Mouse (Mus musculus) forebrain, embryonic 13.5 days (tissue): ENCODE results near the gene Efcab12. TPM values are rescaled to one million over a fixed set of nuclear protein-coding genes. Genes with fewer than 3 reads are reported as not detected.
"Not testable (repeated sequence)": the region's sequence is repeated elsewhere in the genome, so short reads cannot be mapped to it uniquely, and the experiment has no call there.

ENCODE experiments used
- ATAC-seq: fragments of 200-750 bp; cut with Nextera tagmentation; 2 replicates; pipeline ENCODE4 v1.8.0; 2017
- H3K27ac ChIP-seq: fragments of 300-500 bp; sonication (generic); 2 replicates; pipeline ENCODE4 v1.5.1; 2015; ENCODE audit warnings: inconsistent platforms, mild to moderate bottlenecking, moderate library complexity
- H3K27me3 ChIP-seq: fragments of 300-500 bp; sonication (generic); 2 replicates; pipeline ENCODE4 v1.6.1; 2015; ENCODE audit warnings: mild to moderate bottlenecking, inconsistent platforms
- H3K36me3 ChIP-seq: fragments of 300-500 bp; sonication (generic); 2 replicates; pipeline ENCODE4 v1.6.1; 2015; ENCODE audit warnings: mild to moderate bottlenecking, inconsistent platforms; ENCODE audit not compliant: poor library complexity, severe bottlenecking
- H3K4me1 ChIP-seq: fragments of 300-500 bp; sonication (generic); 2 replicates; pipeline ENCODE4 v1.6.1; 2015; ENCODE audit warnings: inconsistent platforms
- H3K4me2 ChIP-seq: fragments of 300-500 bp; sonication (generic); 2 replicates; pipeline ENCODE4 v1.6.1; 2015; ENCODE audit warnings: inconsistent platforms, mild to moderate bottlenecking, moderate library complexity
- H3K4me3 ChIP-seq: fragments of 300-500 bp; sonication (generic); 2 replicates; pipeline ENCODE4 v1.5.1; 2015; ENCODE audit warnings: mild to moderate bottlenecking, inconsistent platforms
- H3K9ac ChIP-seq: fragments of 300-500 bp; sonication (generic); 2 replicates; pipeline ENCODE4 v1.6.1; 2015; ENCODE audit warnings: mild to moderate bottlenecking, inconsistent platforms
- H3K9me3 ChIP-seq: fragments of 300-500 bp; sonication (generic); replicated peaks from 2 replicates; pipeline ENCODE4 v1.6.1; 2016; ENCODE audit warnings: inconsistent platforms
- WGBS: fragments of 180-500 bp; shearing (Covaris S2); methylation state at CpG from one replicate; pipeline ENCODE4 v1.1.7; 2015; 5-methylcytosine and 5-hydroxymethylcytosine counted together
- polyA plus RNA-seq: library from polyadenylated mRNA; unstranded; fragments of >200 nt; fragmentation: Nextera tagmentation; extraction: Ambion mirVana; gene quantifications from 2 replicates; pipeline ENCODE4 v1.2.1, GENCODE M21; 2015

The Efcab12 gene
- polyA plus RNA-seq, 1 experiment from 2014 or later = 1.9 TPM

DNA sequence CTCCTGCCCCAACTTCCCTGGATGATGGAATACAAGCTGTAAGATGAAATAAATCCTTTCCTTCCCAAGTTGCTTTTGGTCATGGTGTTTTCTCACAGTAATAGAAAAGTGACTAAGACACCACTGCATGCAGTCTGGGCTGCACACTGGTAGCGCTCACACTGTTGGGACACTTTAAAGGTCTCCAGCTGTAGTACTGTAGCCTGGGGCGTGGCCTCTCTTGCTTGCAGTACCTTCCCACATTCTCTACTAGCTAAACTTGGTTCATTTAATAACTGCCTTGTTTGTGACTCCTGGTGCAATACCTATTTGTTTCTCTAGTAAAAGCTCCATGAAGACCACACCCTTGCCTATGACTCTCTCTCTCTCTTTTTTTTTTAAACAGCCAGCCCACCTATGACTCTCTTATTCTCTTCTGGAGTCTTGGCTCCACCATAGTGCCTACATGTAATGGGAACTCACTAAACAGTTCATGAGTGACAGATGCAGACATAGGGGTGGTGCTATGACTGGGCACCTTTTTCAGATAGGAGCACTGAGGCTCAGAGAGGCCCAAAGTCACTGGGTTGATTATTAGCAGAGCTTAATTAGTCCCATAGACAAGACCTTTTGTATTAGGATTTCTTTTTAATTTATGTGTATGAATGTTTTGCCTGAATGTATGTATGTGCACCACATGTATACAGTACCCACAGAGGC is 5.9 kb downstream of the Efcab12 start:
- no peak overlapping the region for H3K4me2 ChIP-seq
- H3K9me3 ChIP-seq = no peaks in the 10 kb centered on the region
- no peak overlapping the region for H3K9ac ChIP-seq
- ATAC-seq = no peak
- H3K4me1 ChIP-seq = no peaks in the 10 kb centered on the region
- no peaks in the 10 kb centered on the region for H3K36me3 ChIP-seq
- no peak overlapping the region for H3K4me3 ChIP-seq
- no peak overlapping the region for H3K27ac ChIP-seq
- H3K27me3 ChIP-seq = no peaks in the 10 kb centered on the region
- WGBS = 89% methylated on average over 2 of the region's 2 CpGs

GRCm38 (mm10) chr6:115830779-115831601 is 7.2 kb downstream of the Efcab12 start:
- H3K4me1 ChIP-seq = no peaks in the 10 kb centered on the region
- H3K4me2 ChIP-seq = no peak overlapping the region
- no peak overlapping the region for H3K4me3 ChIP-seq
- H3K27me3 ChIP-seq = no peaks in the 10 kb centered on the region
- ATAC-seq = no peak
- H3K9ac ChIP-seq = no peak overlapping the region
- no peaks in the 10 kb centered on the region for H3K9me3 ChIP-seq
- H3K27ac ChIP-seq = no peak overlapping the region
- WGBS = 88% methylated on average over 6 of the region's 6 CpGs
- H3K36me3 ChIP-seq = no peaks in the 10 kb centered on the region

DNA sequence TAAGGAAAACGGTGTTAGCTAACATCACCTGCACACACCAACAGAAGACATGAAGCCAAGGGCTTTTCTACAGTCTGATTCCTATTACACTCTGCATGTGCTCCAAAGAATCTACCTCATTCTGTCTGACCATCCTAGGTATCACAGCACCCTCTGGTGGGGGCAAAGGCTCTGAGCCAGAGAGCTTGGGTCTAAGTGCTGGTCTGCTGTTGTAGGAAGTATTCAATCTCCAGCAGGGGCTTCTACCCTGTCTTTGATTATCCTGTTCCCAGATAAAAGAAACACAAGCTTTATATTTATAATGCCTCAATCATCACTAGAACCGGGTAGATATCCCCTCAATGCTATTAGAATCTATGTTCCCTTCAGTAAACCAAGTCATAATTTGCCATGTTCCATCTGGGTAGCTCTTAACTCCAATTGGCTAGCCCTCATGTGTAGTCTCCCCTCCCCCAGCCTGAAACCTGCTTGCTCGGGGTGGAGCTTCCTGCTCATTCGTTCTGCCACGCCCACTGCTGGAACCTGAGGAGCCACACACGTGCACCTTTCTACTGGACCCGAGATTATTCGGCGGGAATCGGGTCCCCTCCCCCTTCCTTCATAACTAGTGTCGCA is 14.3 kb downstream of the Efcab12 start:
- 3% methylated on average over 6 of the region's 11 CpGs for WGBS
- H3K9ac ChIP-seq, H3K9me3 ChIP-seq, H3K27me3 ChIP-seq, H3K36me3 ChIP-seq, H3K27ac ChIP-seq, H3K4me1 ChIP-seq: not testable (repeated sequence)
- ATAC-seq = peak; percentile 83
- H3K4me2 ChIP-seq = peak overlapping the region; percentile 38
- peak overlapping the region; percentile 17 for H3K4me3 ChIP-seq

- Histone ChIP-seq H3K27ac (no peak overlapping the region), H3K9me3 (no peaks in the 10 kb centered on the region), H3K9ac (no peak overlapping the region), H3K4me1 (no peaks in the 10 kb centered on the region; the same call in 1 of the 2 replicates), H3K27me3 (no peaks in the 10 kb centered on the region), H3K4me2 (no peak overlapping the region), H3K36me3 (no peaks in the 10 kb centered on the region), H3K4me3 (no peak overlapping the region)
- WGBS = 88% methylated on average over 8 of the region's 8 CpGs
- no peak for ATAC-seq
These were observed 16.8 kb downstream of the Efcab12 start for GRCm38 (mm10) chr6:115821216-115821993.

DNA sequence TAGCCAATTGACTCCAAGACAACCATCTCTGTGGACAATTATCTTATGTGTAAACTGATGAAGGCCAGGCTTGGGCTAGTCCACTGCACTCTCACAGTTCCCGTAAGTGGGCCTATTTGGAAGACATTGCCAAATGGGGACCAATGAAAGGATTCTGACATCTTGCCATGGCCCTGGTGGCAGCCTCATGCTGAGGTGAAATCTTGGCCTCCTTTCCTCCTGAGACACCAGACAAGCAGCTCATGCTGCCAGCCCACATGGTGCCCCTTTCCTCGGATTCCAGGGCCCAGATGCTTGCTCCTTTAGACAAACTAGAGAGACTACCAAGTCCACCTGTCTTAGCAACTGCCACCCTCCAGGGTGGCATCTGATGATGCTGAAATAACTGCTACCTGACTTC is 20.1 kb downstream of the Efcab12 start:
- no peak for ATAC-seq
- no peak overlapping the region for H3K4me3 ChIP-seq
- WGBS = 72% methylated on average over 2 of the region's 2 CpGs
- no peaks in the 10 kb centered on the region for H3K4me1 ChIP-seq
- H3K27ac ChIP-seq = no peak overlapping the region
- no peaks in the 10 kb centered on the region for H3K27me3 ChIP-seq
- no peak overlapping the region for H3K4me2 ChIP-seq
- no peaks in the 10 kb centered on the region for H3K36me3 ChIP-seq
- no peaks in the 10 kb centered on the region for H3K9me3 ChIP-seq
- H3K9ac ChIP-seq = no peak overlapping the region

DNA sequence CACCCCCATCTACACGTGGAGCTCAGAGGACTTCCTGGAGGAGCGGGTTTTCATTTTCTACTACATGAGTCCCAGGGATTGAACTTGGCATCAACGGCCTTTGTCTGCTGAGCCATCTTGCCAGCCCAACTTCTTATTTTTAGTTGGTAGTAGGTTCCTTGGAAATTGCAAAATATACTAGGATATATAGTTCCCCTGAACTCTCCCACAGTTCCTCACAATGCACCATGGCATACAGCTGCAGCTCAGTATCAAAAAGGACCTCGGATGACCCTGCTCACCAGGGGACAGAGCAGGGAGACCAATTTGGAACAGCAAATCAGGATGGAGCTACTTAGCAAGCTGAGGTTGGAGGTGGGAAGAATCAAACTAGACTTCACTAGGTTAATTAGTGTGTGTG is 23.2 kb downstream of the Efcab12 start:
- WGBS = 84% methylated on average over 4 of the region's 4 CpGs

DNA sequence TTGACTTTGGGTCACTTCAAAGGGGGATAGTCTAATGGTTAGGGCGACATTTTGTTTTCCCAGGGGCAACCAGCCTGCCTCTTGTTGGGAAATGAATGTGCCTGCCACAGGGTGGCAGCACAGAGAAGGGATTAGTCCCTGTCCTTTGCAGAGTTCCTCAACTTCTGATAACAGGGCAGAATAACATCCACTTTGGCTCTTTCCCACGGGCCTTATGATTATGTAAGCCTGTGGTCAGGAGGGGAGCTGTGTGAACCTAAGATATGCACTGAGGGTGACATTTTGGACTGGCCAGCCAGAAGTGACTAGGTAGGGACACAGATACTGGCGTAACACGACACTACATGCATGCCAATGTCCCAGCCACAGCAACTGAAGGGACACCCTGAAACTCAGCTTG is 24.1 kb downstream of the Efcab12 start:
- Histone ChIP-seq H3K27me3 (no peaks in the 10 kb centered on the region), H3K27ac (no peak overlapping the region), H3K4me3 (no peak overlapping the region), H3K9me3 (no peaks in the 10 kb centered on the region), H3K4me2 (no peak overlapping the region), H3K4me1 (no peaks in the 10 kb centered on the region), H3K36me3 (no peaks in the 10 kb centered on the region), H3K9ac (no peak overlapping the region)
- WGBS = 40% methylated on average over 4 of the region's 4 CpGs
- ATAC-seq = 0 out of 2 replicates have a peak, but pooled peaks have one; percentile 33

More for the DNA sequence above, 23.2 kb downstream of the Efcab12 start:
- ATAC-seq = no peak
- H3K4me1 ChIP-seq = no peaks in the 10 kb centered on the region
- H3K9me3 ChIP-seq = no peaks in the 10 kb centered on the region
- no peak overlapping the region for H3K4me3 ChIP-seq
- no peak overlapping the region for H3K4me2 ChIP-seq
- no peak overlapping the region for H3K27ac ChIP-seq
- no peak overlapping the region for H3K9ac ChIP-seq
- H3K27me3 ChIP-seq = no peaks in the 10 kb centered on the region
- H3K36me3 ChIP-seq = no peaks in the 10 kb centered on the region

DNA sequence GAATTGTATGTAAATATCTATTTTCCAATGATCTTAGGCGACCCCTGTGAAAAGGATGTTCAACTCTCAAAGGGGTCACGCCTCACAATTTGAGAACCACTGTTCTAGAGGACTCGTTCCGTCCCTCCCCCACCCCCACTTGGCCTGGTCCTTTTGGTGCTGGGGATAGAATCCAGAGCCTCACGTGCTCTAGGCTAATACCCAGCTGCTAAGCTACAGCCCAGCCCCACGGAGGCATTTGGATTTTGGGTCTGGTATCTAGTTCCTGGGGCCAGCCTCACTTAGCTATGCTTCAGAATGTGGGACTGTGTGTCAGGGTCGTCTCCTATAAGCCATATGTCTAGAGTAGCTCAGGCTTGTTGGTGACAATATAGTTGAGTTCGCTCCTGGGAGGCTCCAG is 26.6 kb downstream of the Efcab12 start:
- no peaks in the 10 kb centered on the region for H3K9me3 ChIP-seq
- no peak overlapping the region for H3K27ac ChIP-seq
- no peaks in the 10 kb centered on the region for H3K27me3 ChIP-seq
- no peak overlapping the region for H3K9ac ChIP-seq
- H3K4me1 ChIP-seq = peaks cover 13% of the 10 kb centered on the region
- peaks cover 8% of the 10 kb centered on the region for H3K36me3 ChIP-seq
- no peak overlapping the region for H3K4me2 ChIP-seq
- no peak for ATAC-seq
- H3K4me3 ChIP-seq = no peak overlapping the region
- WGBS = 77% methylated on average over 8 of the region's 8 CpGs

GRCm38 (mm10) chr6:115808488-115809231 is 29.6 kb downstream of the Efcab12 start, which contains the start of gene Rpl32:
Rpl32 (minus strand) TSS chr6:115808747.
- Histone ChIP-seq H3K4me2 (peak within 1 kb of the TSS; percentile 75), H3K4me3 (peak within 1 kb of the TSS; percentile 97), H3K9me3 (no peaks in the 10 kb centered on the region), H3K4me1 (peaks cover 27% of the 10 kb centered on the region), H3K27me3 (no peaks in the 10 kb centered on the region), H3K9ac (peak within 1 kb of the TSS; percentile 99), H3K36me3 (peaks cover 37% of the 10 kb centered on the region), H3K27ac (peak within 1 kb of the TSS; percentile 97)
- WGBS = under 1% methylated on average over 43 of the region's 47 CpGs
- peak; percentile 92 for ATAC-seq

DNA sequence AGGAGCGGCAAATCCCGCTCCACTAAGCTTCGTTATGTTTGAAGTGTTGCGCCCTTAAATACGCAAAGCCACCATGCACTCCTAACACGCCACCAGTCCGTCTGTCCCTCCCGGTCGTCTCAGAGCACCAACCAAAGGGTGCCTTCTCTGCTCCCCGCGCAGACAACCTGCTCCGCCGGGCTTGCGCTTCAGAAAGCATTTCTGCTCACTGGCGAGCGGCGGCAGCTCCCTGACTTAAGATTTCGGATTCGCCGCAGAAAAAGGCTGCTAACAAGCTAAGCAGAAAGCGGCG is 30.1 kb downstream of the Efcab12 start:
- H3K4me2 ChIP-seq = peak overlapping the region; percentile 75
- peak; percentile 11; the same call in 1 of the 2 replicates for ATAC-seq
- H3K4me3 ChIP-seq = peak overlapping the region; percentile 97
- H3K9ac ChIP-seq = peak overlapping the region; percentile 99
- H3K27me3 ChIP-seq = no peaks in the 10 kb centered on the region
- H3K36me3 ChIP-seq = peaks cover 41% of the 10 kb centered on the region
- H3K4me1 ChIP-seq = peaks cover 27% of the 10 kb centered on the region
- peak overlapping the region; percentile 97 for H3K27ac ChIP-seq
- WGBS = under 1% methylated on average over 22 of the region's 22 CpGs
- H3K9me3 ChIP-seq = no peaks in the 10 kb centered on the region

DNA sequence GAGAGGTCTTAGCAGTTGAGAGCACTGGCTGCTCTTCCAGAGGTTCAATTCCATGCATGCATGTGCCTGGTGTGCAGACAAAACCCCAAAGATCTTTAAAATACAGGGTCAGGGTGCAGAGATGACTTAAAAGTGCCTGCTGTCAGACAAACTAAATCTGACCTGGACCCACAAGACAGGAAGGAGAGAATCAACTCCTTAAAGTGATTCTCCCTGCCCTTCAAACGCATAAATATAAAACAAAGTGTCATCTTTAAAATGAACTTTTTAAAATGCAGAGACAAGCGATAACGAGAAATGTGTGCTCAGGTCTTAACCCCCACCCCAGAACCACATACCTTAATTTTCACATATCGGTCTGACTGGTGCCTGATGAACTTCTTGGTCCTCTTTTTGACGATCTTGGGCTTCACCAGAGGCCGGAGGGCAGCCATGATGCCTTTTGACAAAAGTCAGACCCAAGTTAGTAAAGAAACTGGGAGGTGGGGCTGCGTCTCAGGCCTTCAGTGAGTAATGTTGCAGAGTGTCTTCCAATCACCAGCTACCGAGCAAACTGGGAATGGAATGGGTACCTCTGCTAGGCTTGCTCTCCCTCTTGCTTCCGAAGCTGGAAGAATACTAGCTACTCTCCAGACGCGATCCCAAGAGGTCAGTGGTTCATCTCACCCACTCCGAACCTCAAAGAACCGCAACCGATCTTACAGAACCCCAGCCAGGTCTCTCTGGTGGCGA is 30.6 kb downstream of the Efcab12 start:
- 3% methylated on average over 15 of the region's 15 CpGs for WGBS

More for the DNA sequence above, 30.6 kb downstream of the Efcab12 start:
- no peak for ATAC-seq
- Histone ChIP-seq H3K9me3 (no peaks in the 10 kb centered on the region), H3K4me2 (peak overlapping the region; percentile 75), H3K4me3 (peak overlapping the region; percentile 97), H3K9ac (peak overlapping the region; percentile 99), H3K4me1 (peaks cover 27% of the 10 kb centered on the region), H3K27ac (peak overlapping the region; percentile 97), H3K36me3 (peaks cover 46% of the 10 kb centered on the region), H3K27me3 (no peaks in the 10 kb centered on the region)
